Mouse (Mus musculus): ENCODE data around the gene Pdxp.

- no peak for TF ChIP-seq CTCF (conservative IDR thresholded peaks at IDR 0.05; ENCODE audit: insufficient read depth, insufficient read length, low read depth, low read length)
- no peak for TF ChIP-seq POLR2A (IDR thresholded peaks at IDR 0.05; ENCODE audit: low read depth, low read length)
Observed at GRCm38 (mm10) chr15:78895741-78896140, 18.0 kb upstream of the Pdxp start.
